In the genomic region with DNA sequence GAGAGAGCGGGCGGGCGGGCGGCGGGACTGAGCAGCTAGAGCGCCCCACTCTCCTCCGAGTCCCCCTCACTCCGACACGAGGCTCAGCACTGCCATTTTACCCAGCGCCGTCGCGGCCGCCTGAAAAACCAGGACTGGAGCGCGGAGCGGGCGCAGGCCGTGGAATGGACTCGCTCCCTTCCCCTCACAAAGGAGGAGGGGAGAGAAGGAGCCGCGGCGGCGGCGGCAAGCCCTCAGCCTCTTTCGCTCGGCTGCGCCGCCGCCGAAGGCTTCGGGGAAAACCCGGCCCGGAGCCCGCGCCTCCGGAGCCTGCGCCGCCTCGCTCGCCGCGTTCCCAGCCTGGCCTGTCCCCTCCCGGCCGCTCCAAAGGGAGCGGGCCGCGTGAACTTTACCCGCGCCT, we compare ENCODE assay signal across 8 mouse cellular contexts. TPM values are rescaled to one million over a fixed set of nuclear protein-coding genes. Genes with fewer than 3 reads are reported as not detected.
DNase-seq lines count a peak whose midpoint lies in the region; ATAC-seq and TF ChIP-seq lines count a peak whose summit lies in the region.

No protein-coding gene starts in this region.

- H3K36me3 ChIP-seq in lung, embryonic 14.5 days (ENCODE audit: insufficient read depth) = peaks cover 5% of the 10 kb centered on the region; the same call in 1 of the 2 replicates

- DNase-seq in MN1 (ENCODE audit: low spot score) = peak; percentile 100
- DNase-seq in cerebellum, adult 8-10 months = peak; percentile 99
- DNase-seq in forelimb bud, embryonic 11.5 days (ENCODE audit: low read depth, low spot score) = peak; percentile 98
- peak; percentile 96 to 99 for DNase-seq in layer of hippocampus, adult 8-10 months (ENCODE audit: low spot score in 2 of 2)
- peak; percentile 98 for DNase-seq in lung, embryonic 14.5 days
- DNase-seq in thymus, adult 18-20 months = peak; percentile 98

- TF ChIP-seq POLR2A in olfactory bulb, adult 2 months (IDR thresholded peaks at IDR 0.05; ENCODE audit: insufficient read depth, low read depth, low read length) = peak; percentile 31; the same call in 1 of the 2 replicates

- peak overlapping the region; percentile 100 for H3K9ac ChIP-seq in lung, embryonic 14.5 days

- H3K27ac ChIP-seq in lung, embryonic 14.5 days (ENCODE audit: low read depth) = peak overlapping the region; percentile 100
- H3K27ac ChIP-seq in olfactory bulb, adult 2 months (ENCODE audit: insufficient read depth, low read depth, low read length) = peak overlapping the region; percentile 49

- H3K4me2 ChIP-seq in lung, embryonic 14.5 days = peak overlapping the region; percentile 98

- H3K4me3 ChIP-seq in lung, embryonic 14.5 days (ENCODE audit: low read depth, low read length) = peak overlapping the region; percentile 100
- peak overlapping the region; percentile 98 for H3K4me3 ChIP-seq in olfactory bulb, adult 2 months (ENCODE audit: insufficient read depth, low read depth, low read length)

- TF ChIP-seq CTCF in lung, embryonic 14.5 days (IDR thresholded peaks at IDR 0.05; ENCODE audit: low read depth) = peak; percentile 12; the same call in 1 of the 2 replicates
- TF ChIP-seq CTCF in olfactory bulb, adult 2 months (IDR thresholded peaks at IDR 0.05; ENCODE audit: insufficient read depth, low read depth, low read length) = no peak

- H3K9me3 ChIP-seq in lung, embryonic 14.5 days (ENCODE audit: low read depth, low read length) = no peaks in the 10 kb centered on the region

- H3K27me3 ChIP-seq in lung, embryonic 14.5 days (ENCODE audit: insufficient read depth, low read length) = no peaks in the 10 kb centered on the region

- peak; percentile 54 to 56 for ATAC-seq in hematopoietic stem cell, adult 5-6 weeks (replicated peaks in 1 of 2; ENCODE audit: insufficient read depth in 1 of 2, low FRiP score in 2 of 2, low TSS enrichment in 1 of 2, low read depth in 1 of 2, poor library complexity in 2 of 2, severe bottlenecking in 2 of 2)
- ATAC-seq in lung, embryonic 14.5 days (ENCODE audit: insufficient read depth) = peak; percentile 81

- WGBS in lung, embryonic 14.5 days = 0% methylated on average over 46 of the region's 50 CpGs
- whole genome bisulfite sequencing in olfactory bulb, adult 2 months = under 1% methylated on average over 49 of the region's 50 CpGs

- H3K4me1 ChIP-seq in lung, embryonic 14.5 days (ENCODE audit: insufficient read depth) = peaks cover 34% of the 10 kb centered on the region
- H3K4me1 ChIP-seq in olfactory bulb, adult 2 months (ENCODE audit: control insufficient read depth, insufficient read depth, low read length) = peaks cover 18% of the 10 kb centered on the region

RNA-seq across cellular contexts. Expression of a gene that starts 2.3 kb away (rescaled TPM):
- total RNA-seq in hematopoietic stem cell, adult 5-6 weeks (2017) = 40.4 and 47.2 TPM in 2 replicates
- 10 to 100 TPM; 81.3 to 88.3 (median 83.1) TPM for total RNA-seq in layer of hippocampus, adult 8-10 months (2022)
- polyA plus RNA-seq in lung, embryonic 14.5 days (2014; fragmentation: Nextera tagmentation; extraction: Ambion mirVana) = 40.1 and 44.7 TPM in 2 replicates
- 655 TPM in 1 of 2 replicates, not detected in the other for polyA plus RNA-seq in olfactory bulb, adult 2 months (2012; ENCODE audit: insufficient read depth, insufficient read length, low replicate concordance, missing spikeins)

Comparison
In these comparisons a context has a peak if more than half of its experiments do, and no peak if none do; other contexts are left out.
1. Peak in every context shown above with its lines: DNase-seq, ATAC-seq, H3K4me3 ChIP-seq and H3K27ac ChIP-seq.